Mouse (Mus musculus) heart, adult 2 months (tissue): ENCODE measurements around the gene 4930568D16Rik. TPM values are rescaled to one million over a fixed set of nuclear protein-coding genes. Genes with fewer than 3 reads are reported as not detected.
A peak's percentile ranks its signal among the peaks of the same experiment; 100 is the strongest.

Experiments
- DNase-seq, 2 experiments: peaks; one replicate each; pipeline ENCODE4 v3.0.0; 2021
- H3K27ac ChIP-seq: fragments of 200-600 bp; 2 replicates; pipeline ENCODE4 v1.8.1; 2022
- H3K27me3 ChIP-seq: fragments of 200-500 bp; 2 replicates; pipeline ENCODE4 v1.6.1; 2012; ENCODE audit warnings: mild to moderate bottlenecking, low read length, inconsistent platforms, mixed read lengths; ENCODE audit not compliant: control insufficient read depth, insufficient read depth
- H3K36me3 ChIP-seq: fragments of 200-500 bp; 2 replicates; pipeline ENCODE4 v1.6.1; 2012; ENCODE audit warnings: low read length, inconsistent platforms; ENCODE audit not compliant: control insufficient read depth, insufficient read depth
- H3K4me1 ChIP-seq: fragments of 200-500 bp; 2 replicates; pipeline ENCODE4 v1.6.1; 2011; ENCODE audit warnings: low read length; ENCODE audit not compliant: control insufficient read depth, insufficient read depth
- H3K4me3 ChIP-seq: fragments of 200-600 bp; 2 replicates; pipeline ENCODE4 v1.8.1; 2022
- H3K79me2 ChIP-seq: fragments of 200-500 bp; replicated peaks from 2 replicates; pipeline ENCODE4 v1.6.1; 2012; ENCODE audit warnings: mild to moderate bottlenecking, inconsistent platforms, low read length, moderate library complexity, mixed read lengths; ENCODE audit not compliant: control insufficient read depth, insufficient read depth
- H3K9ac ChIP-seq: fragments of 200-500 bp; 2 replicates; pipeline ENCODE4 v1.6.1; 2012; ENCODE audit warnings: low read depth, mild to moderate bottlenecking, control low read depth, inconsistent platforms, low read length, mixed read lengths
- CTCF ChIP-seq: fragments of 200-600 bp; IDR thresholded peaks from 2 replicates; pipeline ENCODE4 v1.8.1; 2022; ENCODE audit warnings: antibody characterized with exemption, mild to moderate bottlenecking, moderate library complexity
- EP300 ChIP-seq: fragments of 200-500 bp; IDR thresholded peaks from 2 replicates; pipeline ENCODE4 v1.6.1; 2011; ENCODE audit warnings: low read depth, low read length, control low read depth; ENCODE audit not compliant: insufficient read depth
- POLR2A ChIP-seq: fragments of 200-500 bp; IDR thresholded peaks from 2 replicates; pipeline ENCODE4 v1.6.1; 2011; ENCODE audit warnings: mild to moderate bottlenecking, low read depth, low read length, control low read depth; ENCODE audit not compliant: insufficient read depth
- WGBS: fragments of 180-500 bp; shearing (Covaris S2); methylation state at CpG from one replicate; pipeline ENCODE4 v1.1.7; 2018; 5-methylcytosine and 5-hydroxymethylcytosine counted together
- intact Hi-C: fragments of 180-260 bp; cut with DNase I; formaldehyde crosslinking; loops from one replicate; pipeline ENCODE4 v1.15.1; 2025
- polyA plus RNA-seq: library from polyadenylated mRNA; depleted of rRNA; stranded (reverse); fragments of >200 nt; gene quantifications from 2 replicates; pipeline ENCODE4 v1.2.3, GENCODE M21; 2012
- total RNA-seq, 2 experiments: library from RNA; stranded (reverse); gene quantifications; 2 replicates each; pipeline ENCODE4 v1.2.3; 2021

4930568D16Rik gene
- total and polyA plus RNA-seq, 3 experiments: not detected

GRCm38 (mm10) chr2:35322404-35323164 lies 44.9 kb downstream of the 4930568D16Rik start:
- no peak overlapping the region for H3K4me3 ChIP-seq
- H3K36me3 ChIP-seq: peaks cover 5% of the 10 kb centered on the region; the same call in 1 of the 2 replicates
- no peak overlapping the region; the same call in 1 of the 2 replicates for H3K27ac ChIP-seq
- H3K4me1 ChIP-seq: peaks cover 14% of the 10 kb centered on the region
- 49% methylated on average over 10 of the region's 10 CpGs for WGBS
- intact Hi-C loops: no loop called here
- H3K9ac ChIP-seq: no peak overlapping the region
- TF ChIP-seq EP300 (peak; percentile 64; the same call in 1 of the 2 replicates), POLR2A (no peak)
- no peaks in the 10 kb centered on the region for H3K27me3 ChIP-seq
- H3K79me2 ChIP-seq: no peaks in the 10 kb centered on the region
- peak; percentile 61 to 80 for DNase-seq

- intact Hi-C loops: no loop called here
- Histone ChIP-seq H3K4me1 (peaks cover 9% of the 10 kb centered on the region; the same call in 1 of the 2 replicates), H3K27ac (no peak overlapping the region), H3K9ac (no peak overlapping the region), H3K27me3 (no peaks in the 10 kb centered on the region), H3K4me3 (no peak overlapping the region), H3K79me2 (no peaks in the 10 kb centered on the region), H3K36me3 (peaks cover 3% of the 10 kb centered on the region; the same call in 1 of the 2 replicates)
- DNase-seq: no peak
- TF ChIP-seq POLR2A (no peak), EP300 (no peak), CTCF (no peak)
- 93% methylated on average over 15 of the region's 15 CpGs for WGBS
Observed at GRCm38 (mm10) chr2:35320399-35320798, 47.1 kb downstream of the 4930568D16Rik start.

GRCm38 (mm10) chr2:35318405-35318804 lies 49.1 kb downstream of the 4930568D16Rik start:
- Histone ChIP-seq H3K27me3 (no peaks in the 10 kb centered on the region), H3K36me3 (peaks cover 3% of the 10 kb centered on the region; the same call in 1 of the 2 replicates), H3K27ac (no peak overlapping the region), H3K4me1 (peaks cover 8% of the 10 kb centered on the region; the same call in 1 of the 2 replicates), H3K9ac (no peak overlapping the region), H3K79me2 (no peaks in the 10 kb centered on the region), H3K4me3 (no peak overlapping the region)
- DNase-seq: no peak
- intact Hi-C loops: no loop called here
- 64% methylated on average over 12 of the region's 12 CpGs for WGBS
- TF ChIP-seq CTCF (no peak), POLR2A (no peak), EP300 (no peak)

- no peak overlapping the region for H3K9ac ChIP-seq
- H3K27ac ChIP-seq: no peak overlapping the region
- H3K4me3 ChIP-seq: no peak overlapping the region
- peaks cover 6% of the 10 kb centered on the region; the same call in 1 of the 2 replicates for H3K4me1 ChIP-seq
- 42% methylated on average over 4 of the region's 4 CpGs for WGBS
- no peaks in the 10 kb centered on the region for H3K27me3 ChIP-seq
- H3K79me2 ChIP-seq: no peaks in the 10 kb centered on the region
- no peak for DNase-seq
- intact Hi-C loops: loop anchor here (2.0 kb wide), 1 partner anchor 31 kb away; no protein-coding TSS in a partner anchor
- H3K36me3 ChIP-seq: peaks cover 3% of the 10 kb centered on the region; the same call in 1 of the 2 replicates
- no peak for TF ChIP-seq CTCF
- TF ChIP-seq POLR2A: no peak
- no peak for TF ChIP-seq EP300
Observed at GRCm38 (mm10) chr2:35317604-35318003, 49.9 kb downstream of the 4930568D16Rik start.

GRCm38 (mm10) chr2:35314300-35314699 lies 53.2 kb downstream of the 4930568D16Rik start:
- H3K9ac ChIP-seq: no peak overlapping the region
- TF ChIP-seq CTCF: no peak
- TF ChIP-seq EP300: no peak
- no peak for TF ChIP-seq POLR2A
- intact Hi-C loops: no loop called here
- WGBS: 74% methylated on average over 3 of the region's 3 CpGs
- no peaks in the 10 kb centered on the region for H3K79me2 ChIP-seq
- H3K27me3 ChIP-seq: no peaks in the 10 kb centered on the region
- H3K4me3 ChIP-seq: no peak overlapping the region
- DNase-seq: no peak
- H3K4me1 ChIP-seq: peaks cover 5% of the 10 kb centered on the region; the same call in 1 of the 2 replicates
- H3K27ac ChIP-seq: no peak overlapping the region
- no peaks in the 10 kb centered on the region for H3K36me3 ChIP-seq

GRCm38 (mm10) chr2:35309906-35310493 lies 57.5 kb downstream of the 4930568D16Rik start:
- H3K27ac ChIP-seq: no peak overlapping the region
- WGBS: 81% methylated on average over 4 of the region's 4 CpGs
- H3K4me1 ChIP-seq: no peaks in the 10 kb centered on the region
- no peaks in the 10 kb centered on the region for H3K36me3 ChIP-seq
- no peaks in the 10 kb centered on the region for H3K27me3 ChIP-seq
- H3K79me2 ChIP-seq: no peaks in the 10 kb centered on the region
- H3K4me3 ChIP-seq: no peak overlapping the region
- TF ChIP-seq EP300 (no peak), CTCF (no peak), POLR2A (no peak)
- DNase-seq: no peak
- H3K9ac ChIP-seq: no peak overlapping the region
- intact Hi-C loops: no loop called here
